Mouse (Mus musculus) testis, adult 2 months (tissue): Measurements from ENCODE around the gene U2af1l4.

Experiments
- CTCF ChIP-seq: fragments of 200-500 bp; IDR thresholded peaks from 2 replicates; pipeline ENCODE4 v1.5.1; 2012; ENCODE audit warnings: low read depth, mild to moderate bottlenecking, inconsistent platforms, low read length, moderate library complexity; ENCODE audit not compliant: control insufficient read depth, insufficient read depth, insufficient replicate concordance
- POLR2A ChIP-seq: fragments of 200-500 bp; IDR thresholded peaks from 2 replicates; pipeline ENCODE4 v1.6.1; 2012; ENCODE audit warnings: low read depth, mild to moderate bottlenecking, inconsistent platforms, low read length, moderate library complexity; ENCODE audit not compliant: control insufficient read depth

DNA sequence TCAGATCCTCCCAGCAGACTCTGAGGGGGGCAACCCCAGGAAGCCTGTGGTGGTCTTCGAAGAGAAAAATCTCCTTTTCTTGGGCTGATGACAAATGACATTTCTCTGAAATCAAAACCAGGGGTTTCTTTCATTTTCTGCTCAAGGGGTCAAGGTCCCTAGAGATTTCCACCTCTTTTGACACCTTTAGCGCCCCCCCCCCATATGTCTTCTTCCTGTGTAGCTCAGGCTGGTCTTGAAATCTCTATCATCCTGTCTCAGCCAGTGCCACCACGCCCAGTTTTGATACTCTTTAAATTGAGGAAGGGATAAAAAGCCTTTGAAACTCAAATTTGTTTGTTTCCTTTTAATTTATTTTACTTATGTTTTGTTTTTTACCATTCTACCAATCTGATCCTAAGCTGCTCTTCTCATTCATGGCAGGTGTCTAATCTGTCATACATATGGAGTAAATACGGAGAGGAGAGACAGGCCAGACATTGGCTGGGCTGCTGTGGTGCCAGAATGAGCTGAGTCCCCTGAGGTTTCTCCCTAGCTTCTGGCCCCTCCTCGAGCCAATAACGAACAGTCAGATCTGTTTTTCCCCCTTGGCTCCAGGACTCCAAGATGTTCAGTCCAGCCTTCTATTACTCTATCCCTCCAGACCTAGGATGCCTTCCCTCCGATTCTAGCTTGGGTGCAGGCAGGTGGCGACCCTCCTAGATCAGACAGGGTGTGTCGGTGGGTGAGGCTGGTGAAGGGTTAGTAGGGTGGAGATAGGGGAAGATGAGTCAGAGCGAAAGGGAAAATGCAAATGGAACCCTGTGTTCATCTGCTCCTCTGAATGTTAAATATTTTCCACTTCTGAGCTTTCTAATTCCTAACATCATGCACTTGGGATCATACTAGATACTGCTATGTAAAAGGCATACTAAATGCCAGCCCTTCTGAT is 30.7 kb downstream of the U2af1l4 start:
- no peak for TF ChIP-seq CTCF
- TF ChIP-seq POLR2A, result no peak
